ENCODE assay signal across 11 mouse cellular contexts in the genomic region with DNA sequence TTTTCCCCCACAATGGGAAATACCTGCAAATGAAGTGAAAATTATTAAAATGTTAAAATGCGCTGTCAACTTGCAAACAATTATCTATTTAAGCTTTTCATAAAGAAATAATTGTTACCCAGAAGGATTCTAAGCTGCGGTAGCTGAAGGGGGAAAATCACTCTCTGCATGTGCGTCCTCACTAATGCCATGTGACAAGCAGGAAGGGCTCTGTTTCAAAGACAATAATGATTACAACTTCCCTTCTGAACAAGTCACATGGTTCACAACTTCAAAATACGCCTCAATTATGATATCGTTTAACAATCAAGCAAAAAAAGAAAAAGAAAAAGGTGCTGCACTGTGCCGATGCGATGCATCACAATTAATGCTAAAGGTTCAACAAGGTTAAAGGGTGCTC.
DNase-seq lines count a peak whose midpoint lies in the region; ATAC-seq and TF ChIP-seq lines count a peak whose summit lies in the region.
"Had no signal": no experiment of that assay in that cellular context is flagged by ENCODE, and none has a peak within 500 bp of the region (broad histone marks: within the 10 kb centered on the region; RNA-seq: fewer than 3 reads in every experiment).

No protein-coding gene starts in this region.

- 68% methylated on average over 7 of the region's 7 CpGs for WGBS in heart, embryonic 15.5 days
- WGBS in lung, embryonic 15.5 days: 52% methylated on average over 7 of the region's 7 CpGs
- WGBS in forebrain, postnatal 0 days: 31% methylated on average over 7 of the region's 7 CpGs

- H3K9ac ChIP-seq in heart, embryonic 15.5 days: no peak overlapping the region
- no peak overlapping the region for H3K9ac ChIP-seq in lung, embryonic 15.5 days
- no peak overlapping the region for H3K9ac ChIP-seq in forebrain, postnatal 0 days
- H3K9ac ChIP-seq: embryonic facial prominence, embryonic 12.5 days had no signal

- H3K36me3 ChIP-seq in heart, embryonic 15.5 days: peaks cover 15% of the 10 kb centered on the region
- peaks cover 22% of the 10 kb centered on the region for H3K36me3 ChIP-seq in lung, embryonic 15.5 days
- H3K36me3 ChIP-seq in forebrain, postnatal 0 days (ENCODE audit: insufficient read depth): peaks cover 7% of the 10 kb centered on the region

- intact Hi-C loops in heart, postnatal 10 days (cut with DNase I): no loop called here

- no peak for DNase-seq in heart, postnatal 10 days
- no peak for DNase-seq in lung, adult 18-20 months
- DNase-seq in forebrain, postnatal 0 days: peak; percentile 63
- peak; percentile 46 for DNase-seq in retina, postnatal 1 day
- DNase-seq in B cell, adult 2 months: no peak
- DNase-seq: adrenal gland, postnatal 25 days; kidney, adult 9 months had no signal

- H3K27ac ChIP-seq in heart, embryonic 15.5 days: 0 out of 2 replicates have a peak overlapping the region, but pooled peaks have one; percentile 19
- H3K27ac ChIP-seq in lung, embryonic 15.5 days: no peak overlapping the region
- peak overlapping the region; percentile 80 for H3K27ac ChIP-seq in forebrain, postnatal 0 days (ENCODE audit: low read depth, low read length)
- H3K27ac ChIP-seq: embryonic facial prominence, embryonic 12.5 days had no signal

- ATAC-seq in heart, embryonic 15.5 days (replicated peaks; ENCODE audit: insufficient number of reproducible peaks, insufficient read depth, low FRiP score, low read depth): no peak
- ATAC-seq in lung, embryonic 15.5 days (ENCODE audit: borderline replicate concordance, extremely low read depth, low FRiP score, low TSS enrichment): no peak
- ATAC-seq in forebrain, postnatal 0 days: no peak; the same call in 1 of the 2 replicates
- ATAC-seq: CD4-positive, CD25-positive, alpha-beta regulatory T cell, adult 4 months had no signal

- H3K9me3 ChIP-seq in heart, embryonic 15.5 days (replicated peaks): no peaks in the 10 kb centered on the region
- H3K9me3 ChIP-seq in lung, embryonic 15.5 days: no peaks in the 10 kb centered on the region
- H3K9me3 ChIP-seq in forebrain, postnatal 0 days (ENCODE audit: low read length): no peaks in the 10 kb centered on the region
- H3K9me3 ChIP-seq: embryonic facial prominence, embryonic 12.5 days had no signal

- H3K4me2 ChIP-seq in heart, embryonic 15.5 days: no peak overlapping the region
- H3K4me2 ChIP-seq in lung, embryonic 15.5 days: peak overlapping the region; percentile 8; the same call in 1 of the 2 replicates
- peak overlapping the region; percentile 92 for H3K4me2 ChIP-seq in forebrain, postnatal 0 days (ENCODE audit: low read depth)
- H3K4me2 ChIP-seq: embryonic facial prominence, embryonic 12.5 days had no signal

- TF ChIP-seq CTCF in forebrain, postnatal 0 days (IDR thresholded peaks at IDR 0.05; ENCODE audit: low read depth): no peak

- peaks cover 68% of the 10 kb centered on the region for H3K4me1 ChIP-seq in heart, embryonic 15.5 days (replicated peaks)
- peaks cover 74% of the 10 kb centered on the region for H3K4me1 ChIP-seq in lung, embryonic 15.5 days
- H3K4me1 ChIP-seq in forebrain, postnatal 0 days (ENCODE audit: insufficient read depth): peaks cover 16% of the 10 kb centered on the region

- no peak overlapping the region for H3K4me3 ChIP-seq in heart, embryonic 15.5 days
- no peak overlapping the region for H3K4me3 ChIP-seq in lung, embryonic 15.5 days
- H3K4me3 ChIP-seq in forebrain, postnatal 0 days (ENCODE audit: low read depth, low read length): peak overlapping the region; percentile 79
- H3K4me3 ChIP-seq: embryonic facial prominence, embryonic 12.5 days had no signal

- no peaks in the 10 kb centered on the region for H3K27me3 ChIP-seq in heart, embryonic 15.5 days
- no peaks in the 10 kb centered on the region for H3K27me3 ChIP-seq in lung, embryonic 15.5 days
- H3K27me3 ChIP-seq in forebrain, postnatal 0 days (ENCODE audit: insufficient read depth, low read length): no peaks in the 10 kb centered on the region
- H3K27me3 ChIP-seq: embryonic facial prominence, embryonic 12.5 days had no signal

Comparison
In these comparisons a context has a peak if more than half of its experiments do, and no peak if none do; other contexts are left out.
1. DNase-seq: peak in forebrain, postnatal 0 days (single experiment) and retina, postnatal 1 day (single experiment); none in heart, postnatal 10 days (0 of 2), lung, adult 18-20 months (0 of 2) and B cell, adult 2 months (0 of 2).